Mouse (Mus musculus): ENCODE data around the gene Unc93a2.
"Not testable (repeated sequence)": the region's sequence is repeated elsewhere in the genome, so short reads cannot be mapped to it uniquely, and the experiment has no call there.

- TF ChIP-seq CTCF (conservative IDR thresholded peaks at IDR 0.05; ENCODE audit: low read length); NANOG (IDR thresholded peaks at IDR 0.05; ENCODE audit: borderline replicate concordance, low read length); POU5F1 (IDR thresholded peaks at IDR 0.05; ENCODE audit: borderline replicate concordance, low read length): not testable (repeated sequence)
Measured at GRCm38 (mm10) chr17:7383167-7384143, 1.8 kb downstream of the Unc93a2 start.
